Mouse (Mus musculus) embryonic fibroblast, embryonic 13.5 days (primary cell): ENCODE measurements around the gene Zscan22. TPM values are rescaled to one million over a fixed set of nuclear protein-coding genes. Genes with fewer than 3 reads are reported as not detected.

Experiments
- H3K27ac ChIP-seq: 2 replicates; pipeline ENCODE4 v1.5.1; 2012; ENCODE audit warnings: low read length, control low read depth, inconsistent platforms; ENCODE audit not compliant: insufficient read depth
- H3K4me1 ChIP-seq: 2 replicates; pipeline ENCODE4 v1.6.1; 2011; ENCODE audit warnings: low read length; ENCODE audit not compliant: control insufficient read depth, insufficient read depth
- H3K4me3 ChIP-seq: 2 replicates; pipeline ENCODE4 v1.5.1; 2011; ENCODE audit warnings: mild to moderate bottlenecking, control low read depth, low read length; ENCODE audit not compliant: insufficient read depth
- CTCF ChIP-seq: IDR thresholded peaks from 2 replicates; pipeline ENCODE4 v1.5.1; 2011; ENCODE audit warnings: mild to moderate bottlenecking, control low read depth, low read length, moderate library complexity, borderline replicate concordance; ENCODE audit not compliant: insufficient read depth
- POLR2A ChIP-seq: IDR thresholded peaks from 2 replicates; pipeline ENCODE4 v1.6.1; 2011; ENCODE audit warnings: low read depth, mild to moderate bottlenecking, control low read depth, low read length, moderate library complexity
- polyA plus RNA-seq: library from polyadenylated mRNA; stranded (reverse); fragments of >200 nt; gene quantifications from 2 replicates; pipeline ENCODE4 v1.2.4, GENCODE M21; 2011; ENCODE audit warnings: low read depth; ENCODE audit not compliant: missing spikeins, insufficient read length

Gene Zscan22
- polyA plus RNA-seq, 1 experiment: 9.8 TPM

- Histone ChIP-seq H3K4me3 (no peak overlapping the region), H3K27ac (no peak overlapping the region)
Observed at GRCm38 (mm10) chr7:12957511-12957910, 59.9 kb downstream of the Zscan22 start.

More at GRCm38 (mm10) chr7:12957511-12957910, 59.9 kb downstream of the Zscan22 start:
- no peaks in the 10 kb centered on the region for H3K4me1 ChIP-seq
- no peak for TF ChIP-seq POLR2A
- no peak for TF ChIP-seq CTCF

Other genes starting within 250 kb of the Zscan22 start
- not detected in 2 replicates for gene Vmn2r55, start 212.8 kb upstream of the Zscan22 start, polyA plus RNA-seq
- not detected in 2 replicates for gene Vmn2r56, start 162.8 kb upstream of the Zscan22 start, polyA plus RNA-seq
- gene Zscan18, start 94.2 kb upstream of the Zscan22 start, polyA plus RNA-seq: 1.5 and 1.9 TPM in 2 replicates
- gene Zfp329, start 79.0 kb upstream of the Zscan22 start, polyA plus RNA-seq: 9.0 and 12.2 TPM in 2 replicates
- gene Zfp110, start 63.1 kb upstream of the Zscan22 start, polyA plus RNA-seq: 25.6 and 27.3 TPM in 2 replicates
- gene Zfp128, start 16.6 kb upstream of the Zscan22 start, polyA plus RNA-seq: 2.9 and 3.4 TPM in 2 replicates
- gene Rps5, start 24.5 kb downstream of the Zscan22 start, polyA plus RNA-seq: 1,341 and 1,449 TPM in 2 replicates
- 0.30 and 0.63 TPM in 2 replicates for gene Rnf225, start 29.6 kb downstream of the Zscan22 start, polyA plus RNA-seq
- gene Zfp324, start 68.0 kb downstream of the Zscan22 start, polyA plus RNA-seq: 5.5 and 6.9 TPM in 2 replicates
- gene Zfp446, start 80.0 kb downstream of the Zscan22 start, polyA plus RNA-seq: 2.4 and 2.8 TPM in 2 replicates
- not detected in 2 replicates for gene Slc27a5, start 100.4 kb downstream of the Zscan22 start, polyA plus RNA-seq
- 352 and 453 TPM in 2 replicates for gene Trim28, start 101.3 kb downstream of the Zscan22 start, polyA plus RNA-seq
- 14.2 and 16.9 TPM in 2 replicates for gene Zbtb45, start 112.2 kb downstream of the Zscan22 start, polyA plus RNA-seq
- 85.6 and 98.6 TPM in 2 replicates for gene Chmp2a, start 137.0 kb downstream of the Zscan22 start, polyA plus RNA-seq
- 273 and 288 TPM in 2 replicates for gene Ube2m, start 140.5 kb downstream of the Zscan22 start, polyA plus RNA-seq
- gene Mzf1, start 156.9 kb downstream of the Zscan22 start, polyA plus RNA-seq: 0.80 and 1.0 TPM in 2 replicates
- gene Vmn1r85, start 197.4 kb downstream of the Zscan22 start, polyA plus RNA-seq: not detected in 2 replicates
- gene Vmn1r86, start 222.1 kb downstream of the Zscan22 start, polyA plus RNA-seq: not detected in 2 replicates
- gene Vmn1r87, start 242.3 kb downstream of the Zscan22 start, polyA plus RNA-seq: 0.28 TPM in 1 of 2 replicates, not detected in the other